Mouse (Mus musculus) ES-CJ7 (cell line): Measurements from ENCODE around the gene Kdm5d.
A peak's percentile ranks its signal among the peaks of the same experiment; 100 is the strongest.

Experiments
- DNase-seq: peaks from one replicate; pipeline ENCODE4 v3.0.0; 2011; ENCODE audit warnings: low read depth, low spot score

Gene Kdm5d

DNA sequence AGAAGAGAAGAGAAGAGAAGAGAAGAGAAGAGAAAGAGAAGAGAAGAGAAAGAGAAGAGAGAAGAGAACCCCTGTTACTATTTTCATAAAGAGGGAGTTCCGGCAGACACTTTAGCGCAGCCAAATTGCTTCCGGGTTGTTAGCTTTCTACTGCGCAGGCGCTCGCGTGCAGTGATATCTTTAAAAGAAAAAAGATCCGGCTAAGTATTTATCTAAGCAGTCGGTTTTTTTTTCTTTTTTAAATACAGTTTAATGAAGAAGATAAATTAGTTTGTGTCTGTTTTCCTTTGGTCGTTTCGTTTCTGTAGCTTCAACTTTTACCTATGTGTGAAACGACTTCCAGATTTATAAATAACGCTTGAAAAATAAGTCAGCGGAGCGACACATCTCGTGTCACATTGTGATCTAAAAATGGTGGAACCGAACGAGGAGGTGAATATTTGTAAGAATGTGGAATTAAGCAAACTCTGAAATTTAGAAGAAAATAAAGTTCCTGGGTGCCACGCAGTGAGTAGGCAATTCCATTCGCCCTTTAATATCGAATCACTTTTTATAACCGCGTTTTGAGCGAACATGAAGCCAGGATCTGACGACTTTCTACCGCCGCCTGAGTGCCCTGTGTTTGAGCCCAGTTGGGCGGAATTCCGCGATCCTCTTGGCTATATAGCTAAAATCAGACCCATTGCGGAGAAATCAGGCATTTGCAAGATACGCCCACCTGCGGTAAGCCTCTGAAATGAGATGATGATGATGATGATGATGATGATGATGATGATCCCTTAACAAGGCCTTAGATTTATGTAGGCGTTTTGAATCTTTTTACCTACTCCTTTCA, at the start of gene Kdm5d:
TSS of gene Kdm5d (plus strand) at position 396 of the 835 bp plus-strand sequence.
- no peak for DNase-seq

DNA sequence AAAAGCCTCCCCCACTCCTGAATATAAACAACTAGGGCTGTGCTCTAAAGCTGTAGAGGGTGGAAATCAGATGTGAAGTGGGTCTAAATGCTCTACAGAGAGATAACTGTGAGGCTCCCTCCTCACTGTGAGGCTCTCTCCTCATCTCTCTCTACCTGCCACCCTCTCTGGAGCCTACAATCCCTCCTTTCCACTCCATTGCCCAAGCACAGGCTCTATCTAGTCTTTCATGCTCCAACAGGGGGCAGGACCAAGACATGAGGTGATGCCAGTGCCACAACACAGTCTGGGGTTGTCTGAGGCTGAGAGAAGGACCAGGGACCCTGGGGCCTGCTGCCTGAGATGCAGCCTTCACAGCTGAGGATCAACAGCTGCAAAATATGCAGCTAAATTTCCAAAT, 25.2 kb upstream of the Kdm5d start:
- no peak for DNase-seq

DNA sequence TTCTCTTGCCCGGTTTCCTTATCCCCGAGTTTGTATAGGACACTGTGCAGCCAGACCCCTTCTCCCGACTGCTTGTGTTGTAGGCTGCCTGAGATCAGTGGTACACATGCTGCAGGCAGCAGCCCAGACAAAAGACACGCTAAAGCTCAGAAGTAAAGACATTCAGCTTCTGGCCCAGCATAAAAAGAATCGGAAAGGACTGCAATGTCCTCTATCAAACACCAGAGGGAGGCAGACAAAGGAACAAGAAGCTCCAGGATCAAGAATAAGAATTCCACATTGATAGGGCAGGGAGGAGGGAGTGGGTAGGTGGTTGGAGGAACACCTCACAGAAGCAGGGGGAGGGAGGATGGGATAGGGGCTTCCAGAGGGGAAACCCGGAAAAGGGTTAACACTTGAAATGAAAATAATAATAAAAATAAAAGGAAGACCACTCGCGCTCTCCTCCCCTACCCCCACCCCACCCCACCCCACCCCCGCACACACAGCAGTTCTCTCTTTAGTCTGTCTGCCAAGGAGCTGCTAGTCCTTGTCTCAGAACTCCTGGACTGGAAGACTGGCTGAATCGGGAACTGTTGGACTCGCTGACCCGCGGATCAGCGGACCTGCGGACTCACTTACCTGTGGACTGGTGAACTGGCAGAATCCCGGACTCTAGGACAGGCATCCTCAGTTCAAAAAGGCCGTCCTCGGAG, 24.6 kb upstream of the Kdm5d start:
- peak; percentile 47 for DNase-seq
